Mouse (Mus musculus) kidney, postnatal 14 days (tissue): ENCODE measurements around the gene Elavl4.

Source experiments
- DNase-seq: peaks from one replicate; pipeline ENCODE4 v3.0.0; 2022; ENCODE audit warnings: mixed read lengths

The Elavl4 gene

DNA sequence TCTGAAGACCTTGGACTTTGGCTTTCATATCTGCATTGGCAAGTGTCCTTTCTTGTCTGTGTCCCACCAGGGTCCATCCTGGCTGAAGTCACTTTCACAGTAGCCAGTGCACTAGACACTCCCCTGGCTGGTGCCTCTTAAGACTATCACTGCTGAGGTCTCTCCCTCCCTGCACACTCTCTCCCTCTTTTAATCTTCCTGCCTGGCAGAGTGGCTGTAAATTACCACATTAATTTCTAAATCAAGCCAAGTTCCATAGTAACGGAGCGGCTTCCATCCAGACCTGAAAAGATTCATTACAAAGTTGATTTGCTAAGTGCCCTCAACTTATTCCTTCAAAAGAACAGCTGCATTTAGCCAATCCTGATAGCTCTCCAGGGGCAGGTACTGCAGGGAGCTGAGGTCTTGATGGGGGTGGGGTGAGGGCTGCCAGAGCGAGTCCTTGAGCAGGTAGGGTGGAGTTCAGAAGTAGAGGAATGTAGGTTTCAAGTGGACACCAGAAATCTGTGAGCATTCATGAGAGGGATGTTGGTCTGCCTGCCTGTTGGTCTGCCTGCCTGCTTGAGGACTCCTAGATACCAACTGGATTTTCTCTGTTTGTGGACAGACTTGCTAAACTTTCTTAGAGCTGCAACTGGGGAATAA is 194.1 kb downstream of the Elavl4 start:
- no peak for DNase-seq

- no peak for DNase-seq
Measured at GRCm38 (mm10) chr4:110155954-110156353, 195.8 kb downstream of the Elavl4 start.
